Mouse (Mus musculus) yolk sac, embryonic 10.5 days (tissue): ENCODE measurements at regions not wholly inside any gene's neighbourhood (a gene's known extent, or its start where the extent isn't known, plus 50 kb on each side); places are given as distances from the start of the nearest gene placed in this dataset.
A peak's percentile ranks its signal among the peaks of the same experiment; 100 is the strongest.
"Not testable (repeated sequence)": the region's sequence is repeated elsewhere in the genome, so short reads cannot be mapped to it uniquely, and the experiment has no call there.

ENCODE experiments used
- DNase-seq: peaks from one replicate; pipeline ENCODE4 v3.0.0-alpha.2; 2017; ENCODE audit warnings: low spot score

DNA sequence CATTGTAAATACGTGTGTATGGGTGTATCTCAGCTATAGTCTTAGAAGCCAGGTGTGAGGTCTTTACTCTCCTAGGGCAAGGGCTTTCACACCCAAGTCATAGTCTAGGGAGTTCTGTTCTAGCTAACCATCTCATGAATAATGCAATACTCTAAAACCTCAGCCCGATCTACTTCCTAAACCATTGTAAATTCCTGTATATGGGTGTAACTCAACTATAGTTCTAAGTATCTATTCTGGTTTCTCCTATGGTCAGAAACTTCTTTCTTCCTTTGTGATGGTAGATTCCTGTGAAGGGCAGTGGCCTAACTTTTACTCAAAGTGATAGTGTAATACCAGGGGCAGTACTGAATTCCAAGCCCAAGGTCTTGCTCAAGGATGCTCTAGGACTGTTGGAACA is 58.7 kb upstream of the Srd5a3 start:
- DNase-seq = not testable (repeated sequence)

DNA sequence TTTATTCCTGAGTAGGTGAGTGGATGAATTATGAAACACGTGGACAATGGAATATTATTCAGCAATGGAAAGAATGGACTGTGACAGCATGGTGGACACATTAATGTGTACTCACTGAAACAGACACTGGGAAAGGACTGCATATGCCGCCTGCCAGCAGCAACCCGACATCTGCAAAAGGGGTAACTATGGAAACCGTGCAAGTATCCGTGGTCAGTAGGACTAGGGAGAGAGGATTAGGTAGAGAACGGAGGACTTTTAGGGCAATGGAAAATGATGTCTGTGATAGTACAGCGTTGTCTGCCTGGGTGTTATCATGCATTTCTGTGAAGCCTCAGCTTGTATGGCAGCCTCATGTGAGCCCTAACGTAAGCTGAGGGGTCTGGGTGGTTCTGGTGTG is 59.6 kb upstream of the Srd5a3 start:
- DNase-seq = no peak

DNA sequence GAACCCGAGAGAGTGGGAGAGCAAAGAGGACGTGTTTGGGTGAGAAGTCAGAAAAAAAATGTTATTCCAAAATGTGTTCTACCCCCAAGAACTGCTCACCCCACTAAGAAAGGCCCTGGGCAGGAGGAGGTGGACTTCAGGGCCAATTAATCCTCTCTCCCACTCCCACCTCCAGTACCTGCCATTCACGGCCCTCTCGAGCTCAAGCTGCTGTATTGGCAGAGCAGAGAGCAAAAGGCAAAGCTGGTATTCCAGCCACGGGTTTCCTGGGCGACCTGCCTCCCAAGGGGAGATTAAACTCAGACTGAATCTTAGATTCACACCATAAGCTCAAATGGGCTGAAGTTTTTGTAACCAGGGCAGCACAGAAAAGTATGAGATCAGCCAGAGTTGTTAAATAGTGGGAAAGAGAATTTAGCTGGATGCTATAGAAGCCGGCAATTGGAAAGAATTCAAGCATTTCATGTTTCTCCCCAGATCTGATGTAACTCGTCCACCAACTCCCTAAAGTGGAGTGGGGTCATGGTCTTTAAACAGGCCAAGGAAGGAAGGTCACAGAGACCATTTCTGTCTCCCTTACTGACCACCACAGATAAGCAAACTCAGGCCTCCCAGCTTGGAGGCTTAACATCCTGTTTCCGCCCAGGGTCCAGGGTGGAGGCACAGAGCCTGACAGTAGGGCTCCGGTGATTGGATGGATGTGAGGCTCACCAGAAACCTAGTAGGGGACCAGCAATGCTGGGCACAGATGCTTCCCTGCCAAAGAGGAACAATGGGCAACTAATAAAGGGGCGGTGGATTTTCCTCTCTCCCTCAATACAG is 60.7 kb upstream of the Srd5a3 start:
- DNase-seq = peak; percentile 15

DNA sequence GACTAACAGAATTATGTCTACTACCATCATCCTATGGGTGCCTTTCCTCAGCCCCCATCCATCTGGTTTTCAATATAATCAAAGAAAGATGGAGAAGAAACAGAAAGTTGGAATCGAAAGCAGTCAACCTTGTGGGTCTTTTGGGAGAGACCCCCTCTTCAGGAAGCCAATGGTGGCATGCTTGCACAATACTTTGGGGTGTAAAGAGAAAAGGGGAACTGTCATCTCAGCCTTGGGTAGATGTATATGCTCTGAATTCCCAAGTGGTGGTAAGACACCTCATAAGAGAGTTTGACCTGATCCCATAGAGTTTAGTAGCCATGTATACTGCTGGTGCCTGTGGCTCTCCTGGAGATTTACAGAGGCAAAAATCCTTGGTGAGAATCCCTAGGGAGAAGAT is 61.6 kb upstream of the Srd5a3 start:
- DNase-seq = no peak

DNA sequence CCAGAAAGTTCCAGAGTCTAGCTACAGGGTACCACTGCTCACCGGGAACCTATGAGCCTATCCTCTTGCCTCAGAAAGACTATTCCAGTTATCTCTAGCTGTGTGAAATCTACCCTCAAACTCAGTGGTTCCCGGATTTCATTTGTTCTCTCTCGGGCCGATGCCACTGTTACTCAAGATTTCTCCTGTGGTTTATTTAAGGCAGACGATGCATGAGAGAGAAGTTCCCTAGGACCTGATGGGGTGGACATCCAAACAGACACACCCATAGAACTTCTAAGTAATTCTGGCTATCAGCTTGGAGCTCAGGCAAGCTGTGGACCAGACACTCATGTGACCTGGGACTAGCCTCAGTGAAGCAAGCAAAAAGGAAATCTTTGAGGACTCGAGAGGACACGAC is 63.8 kb upstream of the Srd5a3 start:
- no peak for DNase-seq

DNA sequence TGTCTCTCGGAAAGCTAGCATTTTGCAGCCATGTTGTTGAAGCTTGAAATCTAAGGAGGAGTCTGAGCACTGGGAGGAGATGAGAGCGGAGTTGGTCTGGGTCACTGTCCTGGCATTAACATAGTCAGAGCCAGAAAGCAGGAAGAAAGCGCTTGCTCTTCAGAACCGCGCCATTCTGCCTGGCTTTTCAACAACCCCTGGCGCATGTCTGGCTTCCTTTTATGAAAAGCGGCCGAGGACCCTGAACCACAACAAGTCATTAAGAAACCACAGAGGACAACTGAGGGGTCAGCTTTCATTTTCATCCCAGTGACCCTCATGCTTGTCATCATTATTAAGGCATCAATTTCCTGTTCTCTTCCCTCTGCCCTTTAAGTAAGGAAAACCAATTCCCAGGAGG is 64.7 kb upstream of the Srd5a3 start:
- no peak for DNase-seq

DNA sequence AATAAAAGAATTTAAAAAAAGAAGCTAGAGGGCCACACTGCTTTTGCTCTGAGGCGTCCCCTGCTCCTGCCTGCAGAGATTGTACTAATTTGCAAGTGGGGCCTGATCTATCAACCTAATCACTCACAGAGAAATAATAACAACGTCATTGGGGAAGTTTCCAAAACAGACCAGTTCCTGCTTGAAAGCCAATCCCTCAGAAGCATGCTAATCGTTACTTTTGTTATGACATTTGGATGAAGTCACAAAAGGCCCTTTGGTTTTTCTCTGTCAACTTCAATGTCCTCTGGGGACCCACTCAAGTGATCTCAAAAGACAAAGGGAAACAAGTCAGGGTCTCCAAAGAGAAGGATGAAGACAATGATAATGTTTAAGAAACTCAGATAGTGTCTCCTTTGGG is 72.2 kb upstream of the Srd5a3 start:
- DNase-seq = no peak

DNA sequence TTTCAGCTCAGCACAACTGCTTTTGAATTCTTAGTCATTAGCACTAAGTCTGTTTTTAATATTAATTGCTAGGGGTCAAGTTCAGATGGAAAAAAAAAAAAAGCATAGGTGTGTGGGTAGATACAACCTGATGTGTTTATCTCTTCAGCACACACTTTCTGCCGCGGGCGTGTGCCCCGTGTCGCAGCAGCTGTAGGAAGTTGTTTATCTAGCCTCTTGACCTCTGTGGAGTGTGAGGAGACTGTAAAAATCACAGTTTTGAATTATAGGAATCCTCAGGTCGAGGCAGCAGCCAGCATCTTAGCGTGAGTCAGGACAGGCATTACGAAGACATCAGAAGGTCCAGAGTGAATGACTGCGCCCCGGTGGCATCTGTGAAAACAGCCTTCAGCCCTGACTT is 72.8 kb upstream of the Srd5a3 start:
- peak; percentile 25 for DNase-seq

DNA sequence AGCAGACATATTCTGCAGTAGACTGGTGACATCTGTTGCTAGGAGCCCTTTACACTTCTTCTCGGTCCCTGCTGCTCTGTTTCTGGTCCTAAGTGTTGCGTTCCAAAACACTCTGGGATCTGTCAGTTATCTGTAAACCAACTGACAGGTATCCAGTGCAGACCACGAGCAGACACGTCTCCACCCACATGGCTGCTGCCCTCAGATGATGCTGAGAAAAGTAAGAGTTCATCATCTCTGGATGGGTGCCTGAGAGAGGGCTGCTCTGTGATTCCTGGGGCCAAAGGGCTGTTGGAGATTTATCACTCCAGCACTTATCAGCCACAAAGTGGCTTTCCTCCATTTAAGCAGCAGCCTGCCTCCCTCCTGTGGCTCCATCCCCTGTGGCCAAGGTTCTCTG is 74.3 kb upstream of the Srd5a3 start:
- peak; percentile 26 for DNase-seq

DNA sequence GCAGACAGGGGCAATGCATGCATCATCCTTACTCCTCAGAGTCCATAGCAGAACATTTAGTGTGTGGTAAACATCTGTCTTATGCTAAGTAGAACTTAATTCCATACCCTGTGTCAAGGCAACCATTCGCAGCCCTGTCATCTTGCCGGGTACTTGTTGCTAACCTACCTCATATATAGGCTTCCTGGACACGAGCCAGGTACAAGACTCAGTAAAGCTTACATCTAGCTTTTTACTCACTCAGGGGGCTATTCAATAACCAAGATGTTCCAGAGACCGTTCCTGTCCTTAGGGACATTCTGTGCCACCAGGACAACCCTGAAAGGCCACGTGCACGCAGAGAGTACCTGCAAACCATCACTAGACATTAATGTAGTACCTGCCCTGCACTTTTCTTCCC is 74.8 kb upstream of the Srd5a3 start:
- DNase-seq = no peak

DNA sequence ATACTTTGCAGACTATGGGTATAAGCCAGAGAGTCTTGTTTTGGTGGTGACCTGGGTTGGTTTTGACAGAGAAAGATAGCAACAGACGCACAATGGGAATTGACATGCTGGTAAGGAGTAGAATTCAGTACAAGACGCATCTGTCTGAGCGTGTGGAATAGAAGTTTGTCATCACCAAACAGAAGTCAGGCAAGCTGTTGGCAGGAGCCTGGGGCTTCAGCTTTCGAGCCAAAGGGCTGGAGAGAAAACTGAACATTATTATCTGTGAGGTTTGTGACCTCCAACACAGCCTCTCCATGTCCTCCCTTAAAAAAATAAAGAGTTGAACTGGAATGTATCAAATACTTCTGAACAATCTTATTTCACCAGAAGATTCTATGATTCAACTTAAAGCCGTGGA is 75.4 kb upstream of the Srd5a3 start:
- DNase-seq = no peak

DNA sequence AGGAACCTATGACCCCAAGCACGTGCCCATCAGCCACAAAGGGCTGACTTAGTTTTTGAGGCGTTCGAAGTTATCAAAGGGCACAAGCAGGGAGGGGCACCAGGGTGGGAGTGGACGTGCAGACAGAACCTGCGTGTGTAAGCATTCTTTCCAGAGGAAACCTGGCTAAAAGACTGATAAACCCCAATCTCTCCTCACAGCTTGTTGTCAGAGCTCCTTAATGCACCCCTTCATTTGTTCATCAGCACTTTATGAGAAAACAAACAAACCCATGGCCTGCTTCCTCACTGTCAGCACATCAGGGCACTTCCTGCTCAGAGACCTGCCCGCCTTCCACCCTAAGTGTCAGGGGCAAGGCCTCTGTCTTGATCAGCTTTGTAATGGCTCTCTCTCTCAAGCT is 76.6 kb upstream of the Srd5a3 start:
- DNase-seq = peak; percentile 75

DNA sequence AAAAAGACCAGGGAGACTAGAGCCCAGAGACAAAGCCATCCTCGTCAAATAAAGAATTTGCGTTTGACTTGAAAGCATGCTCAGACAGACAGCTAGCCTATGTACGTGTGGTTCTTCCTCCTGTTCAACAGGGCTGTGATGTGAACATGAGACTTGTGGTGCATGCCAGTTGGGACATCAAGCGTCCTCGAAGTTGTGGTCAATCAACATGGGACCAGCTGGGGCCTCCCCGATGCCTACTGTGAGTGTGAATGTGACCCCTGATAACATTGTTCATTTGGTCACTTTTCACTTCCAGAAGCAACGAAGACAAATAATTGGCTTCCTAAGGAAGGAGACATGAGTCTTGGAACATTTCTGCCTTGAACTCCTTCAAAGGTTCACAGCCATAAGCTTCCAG is 79.8 kb upstream of the Kdr start:
- DNase-seq = no peak

DNA sequence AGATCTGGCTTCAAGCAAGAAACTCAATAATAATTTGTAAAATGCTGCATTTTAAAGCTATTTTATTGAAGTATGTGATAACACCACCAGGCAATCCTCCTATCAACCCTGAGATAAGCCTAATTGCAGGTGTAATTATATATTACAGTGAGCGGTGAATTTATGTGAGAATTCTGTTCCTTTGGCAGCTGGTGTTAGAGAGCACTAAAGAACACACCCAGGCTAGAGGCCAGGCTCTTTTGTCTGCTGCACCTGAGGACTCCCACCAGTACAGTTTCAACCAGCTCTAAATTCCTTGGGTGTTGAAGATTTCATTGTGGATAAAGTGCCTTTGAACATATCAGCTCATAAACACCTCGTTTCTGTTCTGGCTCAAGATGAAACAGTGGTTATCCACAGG is 77.6 kb upstream of the Kdr start:
- no peak for DNase-seq

DNA sequence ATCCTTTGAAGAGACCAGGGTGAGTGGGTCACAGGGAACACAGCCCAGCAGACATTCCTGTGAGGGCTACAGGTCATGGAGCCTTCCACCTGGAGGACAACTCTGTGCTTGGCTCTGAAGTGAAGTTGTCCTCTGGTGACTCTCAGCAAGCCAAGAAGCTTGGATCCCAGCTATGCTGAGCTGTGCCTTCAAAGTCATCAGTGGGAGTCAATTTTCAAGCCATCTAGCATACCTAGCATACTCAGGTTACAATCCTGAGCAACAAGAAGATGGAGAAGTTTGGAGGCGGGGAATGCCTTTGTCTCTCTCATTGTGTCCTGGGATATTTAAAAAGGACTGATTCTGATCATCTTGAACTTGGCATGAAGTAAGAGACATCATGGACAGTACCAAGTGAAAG is 74.5 kb upstream of the Kdr start:
- DNase-seq = no peak

DNA sequence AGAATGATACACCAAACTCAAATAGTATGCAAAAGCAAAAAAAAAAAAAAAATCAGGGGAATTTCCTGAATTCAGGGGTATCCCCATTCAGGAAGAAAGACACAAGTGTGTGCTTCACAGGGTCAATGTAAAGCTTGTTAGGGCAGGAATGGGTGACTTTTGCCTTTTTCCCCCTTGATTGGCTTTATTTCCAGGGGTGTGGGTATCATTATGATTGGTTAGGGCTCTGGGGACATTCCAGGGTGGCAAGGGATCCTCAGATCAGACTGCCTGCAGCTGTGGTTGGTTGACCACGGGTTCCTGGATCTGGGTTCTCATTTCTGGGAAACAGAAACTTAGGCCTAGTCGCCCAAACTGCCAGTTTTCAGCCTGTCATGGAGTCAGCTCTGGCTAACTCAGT is 73.4 kb upstream of the Kdr start:
- DNase-seq = no peak

DNA sequence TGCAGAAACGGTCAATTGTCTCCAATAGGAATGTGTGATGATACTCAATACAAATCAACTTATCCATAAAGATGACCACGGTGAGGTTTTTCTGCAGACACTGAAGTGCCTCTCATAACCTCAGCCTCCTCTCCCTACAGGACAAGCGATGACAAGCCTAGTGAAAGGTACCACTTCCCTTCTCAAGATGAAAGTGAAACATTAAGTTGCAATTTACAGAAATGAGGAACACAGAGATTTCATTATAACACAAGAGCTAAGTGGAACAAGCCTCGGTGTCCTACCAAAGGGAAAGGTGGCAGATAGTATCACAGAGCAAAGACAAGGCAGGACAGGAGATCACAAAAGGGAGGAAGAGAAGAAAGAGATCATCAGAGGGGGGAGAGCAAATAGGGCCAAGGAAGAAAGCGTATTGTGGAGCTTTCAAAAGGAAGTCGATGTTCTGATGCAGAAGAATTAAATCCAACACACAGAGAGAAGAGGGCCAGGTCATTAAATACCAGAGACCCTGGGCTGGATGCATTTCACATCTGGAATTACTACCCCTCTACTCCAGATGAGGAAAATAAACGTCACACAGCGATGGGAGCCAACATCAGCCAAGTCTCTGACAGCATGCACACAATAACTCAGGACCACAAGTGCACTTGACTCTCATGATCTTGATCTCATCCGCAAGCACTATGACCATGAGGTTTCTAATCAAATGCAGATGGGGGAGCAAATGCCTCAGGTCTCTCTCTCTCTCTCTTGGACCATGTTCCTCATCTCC is 70.0 kb upstream of the Kdr start:
- DNase-seq = no peak

DNA sequence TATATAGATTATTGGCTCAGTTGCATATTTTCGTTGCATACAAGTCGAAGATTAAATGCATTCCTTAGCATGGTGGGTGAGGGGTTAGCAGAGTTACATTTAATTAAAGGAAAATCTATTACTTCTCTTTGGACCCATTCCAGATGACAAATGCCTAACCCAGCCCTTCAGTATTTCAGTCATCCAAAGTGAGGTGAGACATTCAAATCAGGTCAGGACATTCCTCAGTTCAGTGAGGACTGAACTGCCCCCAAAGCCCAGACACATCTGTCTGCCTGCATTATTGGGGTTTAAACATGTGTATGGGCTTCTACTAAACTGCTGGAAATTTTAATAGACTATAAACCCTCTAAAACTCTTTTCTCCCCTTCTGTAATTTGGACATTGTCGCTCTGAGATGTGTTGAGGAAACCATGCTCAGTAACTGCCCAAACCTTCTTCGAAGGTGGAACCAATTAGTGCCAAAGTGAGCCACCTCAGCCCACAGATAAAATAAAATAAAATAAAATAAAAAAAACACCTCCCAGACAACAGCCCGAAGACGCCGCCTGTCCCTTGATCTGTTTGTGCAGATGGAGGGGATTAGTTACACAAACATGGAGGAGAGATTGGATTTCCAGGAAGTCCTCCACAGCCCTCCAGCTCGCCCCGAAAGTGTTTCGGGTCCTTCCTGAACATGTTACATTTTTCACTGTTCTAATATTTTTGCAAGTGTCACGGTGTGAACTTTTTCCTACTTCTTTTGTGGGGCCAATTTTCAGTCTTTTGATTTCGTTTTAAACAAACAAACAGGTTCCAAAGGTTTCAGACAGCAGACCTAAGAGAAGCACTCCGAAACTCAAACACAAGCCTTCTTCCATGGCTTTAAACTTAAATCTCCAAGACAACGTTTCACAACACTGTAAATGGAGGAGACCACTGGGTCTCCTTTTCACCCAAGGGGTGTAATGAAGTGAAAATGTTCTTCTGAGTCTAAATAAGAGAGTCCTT is 65.6 kb upstream of the Kdr start:
- peak; percentile 31 for DNase-seq

DNA sequence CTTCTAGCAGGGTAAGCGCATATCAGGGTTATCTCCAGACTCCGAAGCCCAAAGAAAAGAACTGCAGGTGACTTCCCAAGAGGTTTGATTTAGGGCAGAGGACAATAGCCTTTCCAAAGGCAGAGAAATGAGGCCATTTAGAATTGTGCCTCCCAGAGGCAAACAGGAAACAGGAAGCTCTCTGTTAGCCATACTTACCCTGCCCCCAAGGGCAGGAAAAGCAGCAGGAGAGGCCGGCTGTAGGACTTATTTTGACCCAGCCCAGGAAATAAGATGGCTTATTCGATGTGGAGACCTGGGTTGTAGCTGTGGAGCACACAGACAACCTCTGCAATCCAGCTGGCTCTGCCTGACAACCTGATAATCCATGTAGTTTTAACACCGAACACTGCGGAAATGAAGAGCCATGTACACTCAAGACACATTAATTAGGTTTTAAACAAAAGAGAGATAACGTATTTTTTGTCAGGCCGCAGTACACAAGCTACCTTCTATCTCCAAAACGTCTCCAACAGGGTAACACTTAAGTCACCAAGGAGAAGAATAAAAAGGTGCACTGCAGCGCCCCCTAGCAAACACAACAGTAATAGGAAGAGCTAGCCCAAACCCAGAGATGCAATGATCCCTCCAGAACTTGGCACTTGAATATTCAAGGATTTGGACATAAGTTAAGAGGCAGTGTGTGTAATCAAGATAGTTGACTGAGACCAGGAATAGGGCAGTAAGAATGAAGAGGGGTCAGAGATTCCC is 62.4 kb upstream of the Kdr start:
- DNase-seq = no peak

DNA sequence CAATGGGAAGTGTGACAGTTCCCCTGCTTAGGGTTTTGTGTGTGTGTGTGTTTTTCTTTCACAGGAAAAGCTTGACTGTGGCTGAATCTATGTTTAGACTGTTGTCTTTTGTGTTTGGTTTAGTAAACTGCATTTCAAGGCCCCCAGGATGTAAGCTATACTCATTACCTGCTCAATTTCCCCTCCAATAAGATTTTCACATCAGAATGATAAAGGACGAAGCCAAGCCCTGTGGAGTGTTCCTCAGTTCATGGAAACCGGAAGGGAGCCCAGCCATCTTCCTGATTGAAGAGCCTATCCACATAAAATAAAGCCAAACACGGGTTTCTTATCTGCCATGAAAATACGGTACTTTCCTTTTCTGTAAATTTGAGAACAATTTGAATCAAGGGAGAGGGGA is 50.5 kb upstream of the Kdr start:
- DNase-seq = no peak
